Mouse (Mus musculus) olfactory bulb, adult 2 months (tissue): ENCODE measurements around the gene Mcub. TPM values are rescaled to one million over a fixed set of nuclear protein-coding genes. Genes with fewer than 3 reads are reported as not detected.

ENCODE experiments used
- H3K27ac ChIP-seq: fragments of 200-500 bp; 2 replicates; pipeline ENCODE4 v1.5.1; 2012; ENCODE audit warnings: low read depth, low read length; ENCODE audit not compliant: insufficient read depth
- H3K4me1 ChIP-seq: fragments of 200-500 bp; 2 replicates; pipeline ENCODE4 v1.6.1; 2012; ENCODE audit warnings: low read length; ENCODE audit not compliant: control insufficient read depth, insufficient read depth
- H3K4me3 ChIP-seq: fragments of 200-500 bp; 2 replicates; pipeline ENCODE4 v1.5.1; 2012; ENCODE audit warnings: mild to moderate bottlenecking, low read depth, low read length, moderate library complexity; ENCODE audit not compliant: insufficient read depth
- CTCF ChIP-seq: fragments of 200-500 bp; IDR thresholded peaks from 2 replicates; pipeline ENCODE4 v1.5.1; 2012; ENCODE audit warnings: low read depth, mild to moderate bottlenecking, low read length, moderate library complexity; ENCODE audit not compliant: insufficient read depth
- POLR2A ChIP-seq: fragments of 200-500 bp; IDR thresholded peaks from 2 replicates; pipeline ENCODE4 v1.6.1; 2012; ENCODE audit warnings: mild to moderate bottlenecking, low read depth, low read length, moderate library complexity; ENCODE audit not compliant: insufficient read depth
- WGBS: fragments of 180-500 bp; shearing (Covaris S2); methylation state at CpG from one replicate; pipeline ENCODE4 v1.1.7; 2018; 5-methylcytosine and 5-hydroxymethylcytosine counted together
- polyA plus RNA-seq: library from polyadenylated mRNA; stranded (reverse); fragments of >200 nt; gene quantifications from 2 replicates; pipeline ENCODE4 v1.2.4, GENCODE M21; 2012; ENCODE audit warnings: low replicate concordance; ENCODE audit not compliant: missing spikeins, insufficient read depth, insufficient read length

Gene Mcub
- polyA plus RNA-seq, 1 experiment = not detected

DNA sequence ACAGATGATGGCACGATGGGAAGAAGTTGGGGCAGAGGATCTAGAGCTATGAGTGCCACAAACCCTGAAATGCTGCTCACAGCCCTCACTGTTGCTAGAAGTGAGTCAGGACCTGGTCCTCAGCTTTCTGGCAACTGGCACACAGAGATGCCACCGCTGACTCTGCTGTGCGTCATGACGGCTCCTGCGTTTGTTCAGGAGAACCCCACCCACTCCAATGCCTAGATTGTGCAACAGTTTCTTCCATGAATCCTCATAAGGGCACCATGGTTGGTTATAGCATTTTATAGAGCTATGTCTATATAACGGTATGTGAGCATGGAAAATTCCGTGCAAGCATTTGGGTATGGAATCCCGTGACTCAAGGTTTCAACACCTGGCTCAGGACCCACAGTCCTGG lies 5.3 kb downstream of the Mcub start:
- peaks cover 9% of the 10 kb centered on the region for H3K4me1 ChIP-seq
- 88% methylated on average over 8 of the region's 8 CpGs for WGBS

DNA sequence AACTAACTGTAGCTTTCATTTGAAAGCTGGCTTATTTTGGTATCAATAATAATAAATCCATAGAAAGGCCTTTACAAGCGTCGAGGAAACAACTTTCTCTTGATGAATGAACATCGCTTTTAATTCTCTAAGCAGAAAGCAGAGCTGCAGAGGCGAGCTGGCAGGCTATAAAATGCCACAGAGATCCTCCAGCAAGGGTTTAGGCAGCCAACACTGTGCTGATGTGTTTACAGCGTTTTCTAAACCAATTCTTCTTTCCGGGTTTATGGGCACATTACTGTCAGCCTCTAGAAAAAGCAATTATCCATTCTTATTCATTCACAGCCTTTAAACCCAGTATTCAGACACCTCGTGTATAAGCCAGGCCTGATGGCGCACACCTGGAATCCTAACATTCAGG lies 7.5 kb downstream of the Mcub start:
- no peak overlapping the region for H3K4me3 ChIP-seq
- H3K4me1 ChIP-seq = peaks cover 2% of the 10 kb centered on the region; the same call in 1 of the 2 replicates
- no peak overlapping the region for H3K27ac ChIP-seq
- TF ChIP-seq CTCF = no peak
- TF ChIP-seq POLR2A = no peak
- WGBS = 24% methylated on average over 8 of the region's 8 CpGs

More for the DNA sequence above, 5.3 kb downstream of the Mcub start:
- no peak for TF ChIP-seq CTCF
- TF ChIP-seq POLR2A = no peak
- H3K4me3 ChIP-seq = no peak overlapping the region
- no peak overlapping the region for H3K27ac ChIP-seq

- WGBS = 97% methylated on average over 4 of the region's 4 CpGs
- Histone ChIP-seq H3K27ac (no peak overlapping the region), H3K4me3 (no peak overlapping the region), H3K4me1 (0 out of 2 replicates have a peak, but pooled peaks cover 1% of the 10 kb centered on the region)
- TF ChIP-seq POLR2A (no peak), CTCF (no peak)
Observed at GRCm38 (mm10) chr3:129953296-129953695, 16.7 kb downstream of the Mcub start.

DNA sequence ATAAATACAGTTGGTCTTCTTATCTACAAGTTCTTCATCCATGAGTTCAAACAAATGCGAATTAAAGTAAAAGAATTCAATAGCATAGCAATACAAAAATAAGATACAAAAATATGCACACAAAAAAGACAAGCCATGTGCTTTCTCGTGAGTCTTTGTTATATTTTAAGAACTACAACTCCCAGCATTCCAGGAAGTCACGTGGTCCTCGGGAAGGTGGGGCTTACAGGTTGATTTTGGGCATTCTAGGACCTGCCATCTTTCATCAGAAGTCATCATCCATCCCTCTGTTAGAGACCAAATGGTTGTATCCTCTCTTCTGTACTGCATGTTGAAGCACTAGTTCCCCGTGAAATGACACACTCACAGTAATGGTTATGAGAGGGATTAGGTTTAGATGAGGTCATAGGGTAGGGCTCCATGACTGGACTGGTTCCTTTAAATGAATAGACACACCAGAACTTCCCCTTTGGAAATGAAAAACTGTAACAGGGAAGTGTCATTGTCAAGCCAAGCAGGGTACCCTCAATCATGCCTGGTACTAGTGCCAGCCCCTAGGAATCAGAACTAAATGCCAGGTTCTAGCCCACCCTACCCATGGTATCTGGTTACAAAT lies 20.7 kb downstream of the Mcub start:
- TF ChIP-seq POLR2A (no peak), CTCF (no peak)
- no peak overlapping the region for H3K4me3 ChIP-seq
- WGBS = 86% methylated on average over 5 of the region's 5 CpGs
- no peak overlapping the region for H3K27ac ChIP-seq
- H3K4me1 ChIP-seq = 0 out of 2 replicates have a peak, but pooled peaks cover 3% of the 10 kb centered on the region

DNA sequence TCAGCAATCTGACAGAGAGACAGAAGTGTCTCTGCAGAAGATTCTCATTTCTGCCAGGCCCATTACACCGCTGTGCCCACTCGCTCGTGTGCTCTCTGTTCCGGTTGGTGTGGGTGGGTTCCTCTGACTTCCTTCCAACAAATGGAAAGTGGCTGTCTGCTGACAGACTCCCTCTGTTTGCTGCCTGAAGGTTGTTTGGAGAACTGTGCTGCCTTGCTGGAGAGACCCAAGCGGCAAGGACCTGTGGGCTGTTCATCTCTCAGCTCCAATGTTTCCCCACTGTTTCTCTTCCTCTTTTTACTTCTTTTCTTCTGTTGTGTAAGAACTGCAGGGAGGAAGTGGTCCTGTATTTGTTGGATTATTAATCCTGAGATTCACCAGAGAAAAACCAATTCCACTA lies 21.6 kb downstream of the Mcub start:
- no peak overlapping the region for H3K27ac ChIP-seq
- H3K4me3 ChIP-seq = no peak overlapping the region
- TF ChIP-seq POLR2A = no peak
- no peak for TF ChIP-seq CTCF
- 0 out of 2 replicates have a peak, but pooled peaks cover 3% of the 10 kb centered on the region for H3K4me1 ChIP-seq
- WGBS = 55% methylated on average over 5 of the region's 5 CpGs

DNA sequence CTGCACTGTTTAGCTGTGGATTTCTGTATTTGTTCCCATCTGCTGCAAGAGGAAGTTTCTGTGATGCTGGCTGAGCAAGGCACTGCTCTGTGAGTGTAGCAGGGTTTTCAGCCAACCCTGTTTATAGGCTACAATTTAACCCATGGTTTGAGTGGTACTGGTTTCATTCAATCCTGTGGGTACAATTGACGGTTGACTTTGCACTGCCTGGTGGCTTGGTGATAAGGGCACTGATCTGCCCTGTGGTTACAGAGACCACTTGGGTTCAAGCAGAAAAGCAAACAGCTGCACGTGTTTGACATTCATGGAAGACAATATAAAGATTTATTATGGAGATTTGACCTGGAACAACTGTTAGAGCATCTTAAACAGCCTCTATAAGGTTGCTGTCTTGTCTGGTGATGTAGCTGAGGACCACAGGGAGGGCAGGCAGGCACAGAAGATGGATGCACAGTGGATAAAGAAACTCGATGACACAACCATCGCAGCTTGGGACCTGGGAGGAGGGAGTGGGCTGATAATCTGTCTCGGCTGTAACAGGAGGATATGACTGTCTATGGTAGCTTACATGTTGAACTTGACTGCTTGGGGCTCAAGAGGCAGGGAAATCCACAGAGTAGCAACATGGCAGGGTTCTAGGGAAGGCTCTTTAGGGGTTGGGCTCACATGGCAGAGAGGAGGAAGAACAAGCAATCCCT lies 23.6 kb downstream of the Mcub start:
- H3K4me1 ChIP-seq = 0 out of 2 replicates have a peak, but pooled peaks cover 3% of the 10 kb centered on the region
- 81% methylated on average over 5 of the region's 5 CpGs for WGBS
- H3K27ac ChIP-seq = no peak overlapping the region
- TF ChIP-seq POLR2A (no peak), CTCF (no peak)
- no peak overlapping the region for H3K4me3 ChIP-seq

DNA sequence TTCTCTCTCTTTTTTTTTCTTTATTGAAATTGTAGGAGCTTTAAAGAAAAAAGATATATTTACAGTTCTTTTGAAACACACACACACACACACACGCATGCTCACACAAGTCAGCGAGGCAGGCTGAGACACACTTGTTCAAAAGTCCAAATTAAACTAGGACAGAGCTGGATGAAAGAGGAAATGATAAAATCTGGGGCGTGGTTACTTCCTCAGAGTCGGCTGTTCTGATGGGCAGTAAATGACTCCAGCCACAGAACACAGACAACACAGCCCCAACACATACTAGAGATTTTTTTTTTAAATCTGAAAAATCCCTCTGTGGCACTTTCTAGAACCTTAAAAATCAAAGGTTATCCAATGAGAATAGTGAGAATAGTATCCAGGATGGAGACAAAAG lies 26.2 kb downstream of the Mcub start:
- TF ChIP-seq CTCF (no peak), POLR2A (no peak)
- Histone ChIP-seq H3K27ac (no peak overlapping the region), H3K4me3 (no peak overlapping the region), H3K4me1 (peaks cover 3% of the 10 kb centered on the region; the same call in 1 of the 2 replicates)
- WGBS = 84% methylated on average over 4 of the region's 4 CpGs

- 81% methylated on average over 1 of the region's 1 CpGs for WGBS
Observed at GRCm38 (mm10) chr3:129941291-129941690, 28.7 kb downstream of the Mcub start.

GRCm38 (mm10) chr3:129940780-129941179 lies 29.2 kb downstream of the Mcub start:
- no peak for TF ChIP-seq POLR2A
- TF ChIP-seq CTCF = no peak

More at GRCm38 (mm10) chr3:129941291-129941690, 28.7 kb downstream of the Mcub start:
- H3K4me3 ChIP-seq = no peak overlapping the region
- H3K27ac ChIP-seq = no peak overlapping the region
- TF ChIP-seq POLR2A = no peak
- TF ChIP-seq CTCF = no peak
- peaks cover 3% of the 10 kb centered on the region for H3K4me1 ChIP-seq

More at GRCm38 (mm10) chr3:129940780-129941179, 29.2 kb downstream of the Mcub start:
- Histone ChIP-seq H3K27ac (no peak overlapping the region), H3K4me1 (peaks cover 5% of the 10 kb centered on the region), H3K4me3 (no peak overlapping the region)
- 50% methylated on average over 2 of the region's 2 CpGs for WGBS
